Mouse (Mus musculus) retina, embryonic 14.5 days (tissue): ENCODE results near the gene Picalm.
A peak's percentile ranks its signal among the peaks of the same experiment; 100 is the strongest.
"Not testable (repeated sequence)": the region's sequence is repeated elsewhere in the genome, so short reads cannot be mapped to it uniquely, and the experiment has no call there.

ENCODE experiments used
- DNase-seq: peaks from one replicate; pipeline ENCODE4 v3.0.0-alpha.2; 2015; ENCODE audit warnings: low spot score

The Picalm gene

GRCm38 (mm10) chr7:90210116-90210515 lies 80.1 kb downstream of the Picalm start:
- no peak for DNase-seq

GRCm38 (mm10) chr7:90210947-90211346 lies 80.9 kb downstream of the Picalm start:
- DNase-seq, result no peak

GRCm38 (mm10) chr7:90216511-90216910 lies 86.5 kb downstream of the Picalm start:
- DNase-seq, result peak; percentile 24

GRCm38 (mm10) chr7:90218122-90218521 lies 88.1 kb downstream of the Picalm start:
- DNase-seq, result no peak

- no peak for DNase-seq
These were observed 91.5 kb downstream of the Picalm start for GRCm38 (mm10) chr7:90221487-90221886.

- no peak for DNase-seq
These were observed 98.1 kb downstream of the Picalm start for GRCm38 (mm10) chr7:90228075-90228474.

GRCm38 (mm10) chr7:90228884-90229283 lies 98.9 kb downstream of the Picalm start:
- not testable (repeated sequence) for DNase-seq

GRCm38 (mm10) chr7:90231431-90231830 lies 101.4 kb downstream of the Picalm start:
- no peak for DNase-seq

- DNase-seq, result no peak
These were observed 103.9 kb downstream of the Picalm start for GRCm38 (mm10) chr7:90233921-90234320.

GRCm38 (mm10) chr7:90236289-90236905 lies 106.4 kb downstream of the Picalm start:
- peak; percentile 66 for DNase-seq

GRCm38 (mm10) chr7:90243151-90243550 lies 113.1 kb downstream of the Picalm start:
- DNase-seq, result no peak

GRCm38 (mm10) chr7:90243643-90244042 lies 113.6 kb downstream of the Picalm start:
- DNase-seq, result no peak

GRCm38 (mm10) chr7:90252946-90253345 lies 122.9 kb downstream of the Picalm start:
- DNase-seq, result no peak

GRCm38 (mm10) chr7:90258701-90259100 lies 128.7 kb downstream of the Picalm start:
- DNase-seq, result no peak

- DNase-seq, result no peak
These were observed 129.9 kb downstream of the Picalm start for GRCm38 (mm10) chr7:90259899-90260298.

GRCm38 (mm10) chr7:90261902-90262599 lies 132.0 kb downstream of the Picalm start:
- peak; percentile 54 for DNase-seq
